Mouse (Mus musculus) ovary, adult 18-20 months (tissue): Measurements from ENCODE around the gene Pcif1.

ENCODE experiments used
- DNase-seq: peaks from one replicate; pipeline ENCODE4 v3.0.0; 2022; ENCODE audit warnings: low spot score, mixed read lengths

Pcif1 gene

DNA sequence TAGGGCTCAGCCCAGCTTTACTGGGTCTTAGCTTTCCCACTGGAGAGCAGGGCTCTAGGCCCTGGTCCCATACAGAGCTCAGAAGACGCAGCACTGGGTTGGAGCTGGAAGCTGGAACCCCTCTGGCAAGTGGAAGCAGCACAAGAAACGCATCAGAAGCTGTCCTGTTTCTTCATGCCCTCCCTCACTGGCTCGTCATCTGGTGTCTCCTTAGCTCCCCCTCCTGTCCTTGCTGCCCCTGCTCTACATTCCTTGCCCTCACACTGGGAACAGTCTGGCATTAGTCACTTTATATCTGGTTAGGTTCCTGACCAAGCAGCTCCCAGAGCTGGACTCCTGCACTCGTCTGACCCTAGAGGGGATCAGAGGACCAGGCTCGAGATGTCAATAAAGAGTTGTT, 14.9 kb downstream of the Pcif1 start:
- no peak for DNase-seq

DNA sequence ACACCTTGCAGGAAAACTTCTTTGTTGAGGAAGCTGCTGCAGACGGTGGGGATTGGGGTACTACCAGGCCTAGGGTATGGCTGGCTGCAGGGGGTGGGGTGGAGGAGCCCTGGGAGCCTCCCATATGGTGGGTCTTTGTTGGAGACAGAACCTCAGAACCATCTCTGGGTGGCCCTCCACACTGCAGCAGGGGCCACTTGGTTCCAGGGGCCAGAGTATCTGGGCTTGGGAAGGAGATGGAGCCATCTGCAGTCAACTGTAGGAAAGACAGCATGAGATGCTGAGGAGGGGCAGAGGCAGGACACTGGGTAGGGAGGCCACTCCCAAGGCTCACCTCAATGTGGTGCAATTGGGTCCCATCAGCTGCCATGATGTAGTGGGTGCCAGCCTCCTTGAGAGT, 15.5 kb downstream of the Pcif1 start:
- DNase-seq = no peak

DNA sequence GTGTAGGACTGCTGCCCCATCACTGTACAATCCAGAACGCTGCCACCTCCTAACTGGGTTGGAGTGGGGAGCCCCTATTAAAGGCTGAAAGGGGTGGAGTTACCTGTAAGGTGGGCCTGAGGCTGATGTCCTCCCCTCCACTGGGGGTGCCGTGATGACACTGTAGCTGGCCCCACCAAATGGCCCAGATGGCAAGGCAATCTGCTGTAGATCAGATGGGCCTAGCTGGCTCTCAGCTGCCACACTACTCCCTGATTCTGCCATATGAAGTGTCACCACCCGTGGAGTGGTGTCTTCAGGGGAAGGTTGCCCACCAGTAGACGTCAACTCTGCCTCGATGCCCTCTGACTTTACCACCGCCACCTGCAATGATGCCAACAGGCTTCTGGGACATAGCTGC, 16.8 kb downstream of the Pcif1 start:
- no peak for DNase-seq

DNA sequence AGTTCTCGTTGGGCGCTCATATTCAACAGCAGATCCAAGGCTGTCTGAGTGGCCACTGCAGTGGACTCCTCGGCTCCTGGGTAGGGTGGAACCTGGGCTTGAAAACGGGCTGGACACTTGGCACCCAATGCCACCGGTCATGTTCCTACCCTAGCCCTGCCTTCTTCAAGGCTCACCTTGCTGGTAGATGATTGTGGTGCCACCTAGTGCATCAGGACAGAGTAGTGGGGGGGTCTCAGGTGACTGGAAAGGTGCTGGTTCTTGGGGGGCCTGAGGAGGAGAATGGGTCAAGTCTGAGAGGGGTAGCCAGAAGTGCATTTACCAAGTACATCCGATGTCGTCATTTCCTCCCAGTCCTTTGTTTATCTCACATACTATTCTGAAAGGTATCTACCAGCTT, 18.9 kb downstream of the Pcif1 start:
- DNase-seq = no peak

DNA sequence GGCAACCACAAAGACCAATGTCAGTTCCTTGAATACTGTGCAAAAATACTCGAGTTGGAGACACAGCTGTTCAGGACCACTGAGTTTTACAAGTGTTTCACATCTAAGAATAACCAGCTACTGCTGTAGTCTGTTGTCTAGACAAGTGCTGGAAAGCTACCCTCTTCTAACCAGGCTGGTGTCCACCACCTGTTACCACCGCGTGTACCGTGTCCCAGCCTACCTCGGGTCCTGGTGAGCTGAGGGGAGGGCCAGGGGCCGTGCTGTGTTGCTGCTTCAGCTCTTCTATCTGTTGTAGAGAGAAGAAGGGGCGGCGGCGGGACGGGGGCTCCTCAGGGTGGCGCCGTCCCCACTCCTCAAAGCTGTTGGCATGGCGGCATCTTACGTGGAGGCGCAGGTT, 19.9 kb downstream of the Pcif1 start:
- DNase-seq = no peak

DNA sequence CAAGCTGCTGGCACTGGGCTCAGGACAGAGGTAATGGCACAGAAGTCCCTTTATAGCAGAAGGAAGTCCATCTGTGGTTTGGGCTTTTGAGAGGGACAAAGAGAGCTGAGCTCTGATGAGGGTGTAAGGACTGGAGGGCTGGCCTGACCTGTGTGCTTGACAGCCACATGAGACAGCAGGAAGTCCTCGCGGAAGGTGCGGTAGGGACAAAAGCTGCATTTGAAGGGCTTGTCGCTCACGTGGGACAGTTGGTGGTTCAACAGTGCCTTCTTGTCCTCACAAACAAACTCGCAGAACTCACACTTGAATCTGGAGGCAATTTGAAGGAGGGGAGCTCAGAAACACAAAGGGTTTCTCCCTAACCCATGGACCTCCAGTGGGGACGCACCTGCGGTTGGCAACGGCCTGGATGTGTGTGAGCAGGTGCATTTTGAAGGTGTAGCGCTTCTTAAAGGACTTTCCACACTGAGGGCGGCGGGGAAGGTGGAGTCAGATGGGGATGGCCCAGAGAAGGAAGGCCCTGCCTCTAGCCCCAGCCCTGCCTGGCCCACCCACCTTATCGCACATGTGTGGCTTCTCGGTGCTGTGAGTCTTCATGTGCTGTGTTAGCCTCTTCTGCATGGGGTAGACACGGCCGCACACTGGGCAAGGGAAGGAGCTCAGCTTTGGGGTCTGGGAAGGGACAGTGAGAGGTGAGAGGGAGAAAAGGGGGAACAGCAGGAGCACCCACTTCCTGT, 20.8 kb downstream of the Pcif1 start:
- DNase-seq = no peak

DNA sequence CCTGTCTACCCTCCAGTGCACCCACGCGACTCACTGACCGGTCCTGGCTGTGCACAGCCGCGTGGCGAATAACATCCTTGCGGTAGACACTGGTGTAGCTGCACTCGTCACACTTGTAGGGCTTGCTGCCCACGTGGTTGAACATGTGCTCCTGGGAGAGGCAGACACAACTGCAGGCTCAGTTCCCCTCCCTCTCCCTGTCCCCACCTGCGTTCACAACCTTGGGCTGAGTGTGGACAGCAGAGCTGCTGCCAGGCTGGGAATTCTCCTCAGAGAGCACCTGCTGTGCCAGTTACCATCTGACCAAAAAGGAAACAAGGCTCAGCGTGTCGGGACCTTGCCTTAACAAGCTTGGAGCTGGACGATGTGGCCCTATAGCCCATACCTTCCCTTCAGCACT, 22.3 kb downstream of the Pcif1 start:
- no peak for DNase-seq

DNA sequence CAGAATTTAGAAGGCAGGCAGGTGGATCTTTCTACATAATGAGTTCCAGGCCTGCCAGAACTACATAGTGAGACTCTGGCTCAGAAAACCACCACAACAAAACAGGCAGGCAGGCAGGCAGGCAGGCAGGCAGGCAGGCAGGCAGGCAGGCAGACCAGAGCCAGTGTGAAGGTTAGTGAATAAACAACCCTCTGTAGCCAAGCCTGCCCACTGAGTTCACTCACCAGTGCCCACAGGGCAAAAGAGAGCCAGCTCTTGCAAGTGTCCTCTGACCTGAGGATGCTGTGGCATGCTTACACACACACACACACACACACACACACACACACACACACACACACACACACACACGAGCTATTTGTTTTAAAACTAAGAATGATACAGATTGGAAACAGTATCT, 24.4 kb downstream of the Pcif1 start:
- DNase-seq = no peak

DNA sequence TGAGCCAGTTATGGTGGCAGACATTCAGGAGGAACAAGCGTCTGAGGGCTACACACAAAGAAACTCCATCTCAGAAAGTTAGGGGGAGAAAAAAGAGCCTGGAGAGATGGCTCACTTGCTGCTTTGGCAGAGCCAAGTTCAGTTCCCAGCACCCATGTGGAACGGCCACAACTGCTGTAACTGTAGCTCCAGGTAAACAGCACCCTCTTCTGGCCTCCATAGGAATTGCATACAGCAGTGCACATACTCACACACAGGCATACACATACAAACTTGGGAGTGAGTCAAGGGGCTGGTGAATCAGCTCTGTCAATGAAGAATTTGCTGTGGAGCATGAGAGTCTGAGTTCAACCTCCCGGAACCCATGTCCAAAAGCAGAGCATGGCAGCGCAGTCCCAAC, 27.0 kb downstream of the Pcif1 start:
- no peak for DNase-seq

DNA sequence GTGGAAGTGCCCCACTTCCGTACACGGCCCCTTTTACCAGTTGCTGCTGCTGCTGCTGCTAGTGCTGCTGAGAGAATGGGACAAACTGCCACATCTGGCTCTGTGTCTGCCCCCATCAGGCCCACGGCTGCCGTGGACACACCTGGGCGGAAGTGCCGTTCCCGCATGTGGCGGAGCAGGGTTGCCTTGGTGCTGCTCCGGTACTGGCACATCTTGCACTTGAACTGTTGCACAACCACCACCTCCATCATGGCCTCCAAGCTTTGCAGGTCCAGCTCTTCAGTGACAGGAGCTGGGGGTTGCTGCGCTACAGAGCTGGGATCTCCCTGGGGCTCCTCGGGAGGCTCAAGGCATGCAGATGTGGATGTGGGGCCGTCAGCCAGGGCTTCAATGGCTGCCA, 28.4 kb downstream of the Pcif1 start:
- DNase-seq = no peak

DNA sequence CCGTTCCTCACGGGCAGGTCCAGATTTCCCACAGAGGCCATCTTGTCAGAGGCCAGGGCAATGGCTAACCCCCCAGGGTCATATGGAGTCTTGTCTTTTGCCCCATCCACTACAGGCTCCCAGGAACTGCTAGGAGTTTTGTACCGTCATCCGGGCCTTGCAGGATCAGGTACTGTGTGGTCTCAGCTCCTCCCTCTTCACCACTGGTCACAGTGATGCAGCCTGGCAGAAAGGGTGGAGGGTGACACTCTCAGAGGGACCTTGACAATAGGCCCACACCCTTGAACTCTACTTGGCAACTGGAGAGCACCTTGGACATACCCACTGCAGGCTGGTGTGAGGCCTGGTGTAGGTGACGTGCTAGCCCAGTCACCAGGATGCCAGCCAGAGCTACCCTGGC, 28.9 kb downstream of the Pcif1 start:
- DNase-seq = no peak

DNA sequence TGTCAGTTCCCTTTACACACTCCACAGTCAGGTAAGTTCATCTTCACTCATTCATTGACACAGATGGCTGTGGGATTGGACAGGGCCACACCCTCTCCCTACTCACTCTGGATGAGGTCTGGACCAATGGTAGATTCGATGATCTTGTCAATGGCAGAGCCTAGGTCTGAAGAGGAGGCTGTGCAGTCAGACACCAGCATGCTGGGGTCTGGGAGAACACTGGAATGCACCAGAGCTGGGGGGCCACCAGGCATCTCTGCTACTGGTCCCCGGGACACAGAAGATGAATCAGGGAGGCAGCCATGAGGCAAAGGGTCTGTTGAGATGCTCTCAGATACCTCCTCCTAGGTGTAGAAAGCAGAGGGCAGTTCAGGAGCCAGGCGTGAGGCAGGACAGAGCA, 30.0 kb downstream of the Pcif1 start:
- DNase-seq = no peak

DNA sequence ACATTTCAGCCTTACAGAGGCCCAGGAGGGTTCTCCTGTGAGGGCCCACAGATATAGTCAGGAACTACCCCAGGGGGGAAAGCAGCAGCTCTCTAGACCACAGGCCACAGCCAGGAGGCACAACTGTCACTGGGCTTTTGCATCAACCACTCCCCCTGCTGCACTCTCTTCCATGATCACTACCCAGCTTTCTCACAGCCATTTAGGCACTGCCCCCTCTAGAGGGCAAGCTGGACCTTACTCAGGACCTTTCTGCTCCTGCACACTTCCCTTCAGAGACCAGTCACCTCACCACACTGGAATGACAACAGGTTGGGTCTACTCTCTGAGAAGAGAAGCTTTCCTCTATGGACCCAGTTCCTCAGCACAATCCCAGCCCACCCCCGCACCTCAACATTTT, 30.4 kb downstream of the Pcif1 start:
- DNase-seq = no peak

DNA sequence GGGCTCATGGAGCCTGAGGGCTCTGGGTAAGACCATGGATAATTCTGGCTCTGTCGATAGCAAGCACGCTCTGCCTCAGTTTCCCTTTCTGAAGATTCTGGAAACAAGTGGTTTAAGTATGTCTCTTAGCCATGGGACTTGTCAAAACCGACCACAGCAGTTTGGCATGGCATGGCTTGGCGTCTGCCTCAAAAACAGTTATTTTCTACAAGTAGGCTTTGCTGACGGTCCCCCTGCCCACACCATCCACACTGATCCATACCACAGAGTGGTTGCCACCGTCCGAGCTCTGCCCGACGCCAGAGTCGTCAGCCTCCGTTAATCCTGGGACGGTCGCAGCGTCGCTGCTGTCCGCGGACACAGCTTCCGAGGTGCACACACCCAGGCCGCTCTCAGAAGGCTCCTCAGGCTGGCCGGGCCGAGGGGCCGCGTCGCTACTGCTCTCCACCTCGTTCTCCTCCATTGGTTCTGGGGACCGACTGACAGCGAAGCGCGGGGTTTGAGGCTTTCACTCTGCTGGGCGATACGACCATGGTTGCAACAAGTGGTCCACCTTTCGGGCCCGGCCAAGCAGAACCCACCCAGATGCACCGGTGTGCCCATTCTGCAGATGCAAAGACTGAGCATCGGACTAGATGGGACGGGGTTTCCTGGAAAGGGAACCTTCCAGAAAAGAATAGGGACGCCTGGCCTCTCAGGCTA, 31.4 kb downstream of the Pcif1 start:
- DNase-seq = no peak

DNA sequence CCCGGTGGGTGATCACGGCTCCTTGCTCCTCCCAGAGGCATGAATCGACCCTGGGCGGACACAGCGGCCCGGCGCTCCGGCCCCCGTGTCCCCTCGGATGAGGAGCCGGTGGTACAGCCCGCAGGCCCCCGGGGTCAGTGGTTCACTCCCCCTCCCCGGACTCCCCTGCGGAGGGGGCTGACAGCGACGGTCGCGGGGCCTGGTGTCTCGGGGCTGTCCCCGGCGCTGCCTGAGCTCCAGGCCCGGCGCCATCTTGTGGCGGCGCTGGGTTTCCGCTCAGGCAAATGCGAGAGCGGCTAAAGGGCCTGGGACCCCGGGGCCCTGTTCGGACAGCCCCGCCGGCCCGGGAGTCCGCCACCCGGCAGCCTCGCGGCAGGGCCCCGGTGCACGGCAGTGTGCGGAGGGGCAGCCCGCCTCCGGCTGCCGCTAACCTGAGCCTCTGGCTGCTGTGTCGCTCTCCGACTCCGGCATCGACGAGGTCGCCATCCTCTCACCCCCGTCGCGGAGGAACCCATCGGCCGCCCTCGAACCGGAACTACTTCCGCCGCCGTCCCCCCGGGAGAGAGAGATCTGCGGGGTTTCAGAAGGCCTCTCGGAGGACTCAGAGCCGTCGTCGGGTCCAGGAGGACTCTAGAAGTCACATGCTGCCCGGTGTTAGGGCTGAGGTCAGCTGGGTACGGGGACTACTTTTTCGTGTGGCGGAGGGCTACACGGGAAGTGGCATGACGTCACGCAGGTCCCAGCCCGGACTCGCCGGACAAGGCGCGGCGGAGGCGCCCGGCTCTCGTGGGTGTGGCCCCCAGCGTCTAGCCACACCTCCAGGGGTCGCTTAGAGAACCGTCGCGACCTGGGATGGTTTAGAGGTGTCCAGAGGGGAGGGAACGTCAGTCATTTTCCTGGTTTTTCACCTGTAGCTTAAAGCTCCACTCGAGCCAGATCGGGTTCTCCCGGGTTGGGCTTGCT, 32.3 kb downstream of the Pcif1 start, which contains the start of gene Zfp335:
Gene Zfp335, minus strand, starts transcription at position 672 of the 963 bp plus-strand sequence.
- DNase-seq = peak; percentile 91

DNA sequence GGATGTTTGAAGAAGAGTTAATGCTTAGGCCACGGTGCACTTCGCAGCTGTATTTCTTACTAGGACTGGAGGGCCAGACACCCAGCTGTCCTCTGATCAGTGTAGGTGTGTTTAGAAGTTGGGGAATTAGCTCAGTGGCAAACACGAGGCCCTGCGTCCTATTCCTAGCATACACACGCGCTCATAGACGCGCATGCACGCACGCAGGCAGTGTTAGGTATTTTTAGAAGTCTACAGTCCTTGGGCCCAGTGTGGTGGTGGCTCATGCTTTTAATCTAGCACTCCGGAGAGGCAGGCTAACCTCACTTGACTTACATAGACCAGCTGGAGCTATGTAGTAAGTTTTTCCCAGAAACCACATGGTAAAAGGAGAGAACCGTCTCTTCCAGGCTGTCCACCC, 33.0 kb downstream of the Pcif1 start:
- DNase-seq = peak; percentile 44

DNA sequence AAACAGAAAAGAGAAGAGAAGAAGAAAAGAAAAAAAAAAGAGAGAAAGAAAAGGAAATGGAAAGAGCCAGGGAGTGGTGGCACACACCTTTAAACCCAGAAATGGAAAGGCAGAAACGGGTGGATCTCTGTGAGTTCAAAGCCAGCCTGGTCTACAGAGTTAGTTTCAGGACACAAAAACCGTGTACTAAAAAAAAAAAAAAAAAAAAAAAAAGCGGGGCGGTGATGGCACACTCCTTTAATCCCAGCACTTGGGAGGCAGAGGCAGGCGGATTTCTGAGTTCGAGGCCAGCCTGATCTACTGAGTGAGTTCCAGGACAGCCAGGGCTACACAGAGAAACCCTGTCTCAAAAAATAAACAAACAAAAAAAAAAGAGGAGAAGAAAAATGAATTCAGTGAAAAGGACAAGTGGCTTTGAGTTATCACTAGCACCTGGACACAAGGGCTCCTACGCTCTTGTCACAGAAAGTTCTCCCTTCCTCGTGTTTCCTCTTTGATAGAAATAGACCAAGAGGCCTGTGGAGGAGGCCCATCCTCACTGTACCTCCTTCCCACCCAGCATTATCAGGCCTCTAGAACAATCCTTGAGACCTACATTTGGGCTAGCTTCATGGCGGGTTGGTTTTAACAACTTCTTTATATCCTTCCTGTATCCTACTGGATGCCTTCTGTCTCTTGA, 33.8 kb downstream of the Pcif1 start:
- DNase-seq = no peak

DNA sequence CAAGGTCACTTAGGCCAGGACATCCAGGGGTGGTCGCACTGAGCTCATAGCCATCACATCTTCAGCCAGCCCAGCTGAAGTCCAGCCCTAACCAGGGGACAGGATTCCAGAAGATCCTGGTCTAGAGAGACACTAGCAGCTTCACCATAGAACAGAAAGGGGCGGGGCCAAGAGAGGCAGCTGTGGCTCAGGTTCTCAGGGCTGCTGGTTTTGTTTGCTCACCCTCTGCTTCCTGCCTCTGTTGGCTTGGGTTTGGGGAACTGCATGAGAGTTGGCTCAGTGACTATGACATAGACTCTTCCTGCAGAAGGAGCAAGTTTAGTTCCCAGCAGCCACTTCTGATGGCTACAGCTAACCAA, 34.3 kb downstream of the Pcif1 start:
- no peak for DNase-seq

DNA sequence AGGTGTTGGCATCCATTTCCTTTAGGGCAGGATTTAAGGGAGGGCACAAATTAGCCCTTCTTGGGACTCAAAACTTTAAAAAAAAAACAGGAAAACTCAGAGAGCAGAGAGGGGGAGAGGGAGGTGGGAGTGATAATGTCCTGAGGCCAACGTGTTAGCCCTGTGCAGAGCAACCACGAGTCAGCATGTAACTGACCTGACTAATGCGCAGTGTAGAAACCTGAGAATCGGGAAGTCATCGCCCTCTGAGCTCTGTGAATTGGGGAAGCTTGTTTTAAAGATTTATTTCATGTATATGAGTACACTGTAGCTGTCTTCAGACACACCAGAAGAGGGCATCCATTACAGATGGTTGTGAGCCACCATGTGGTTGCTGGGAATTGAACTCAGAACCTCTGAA, 37.7 kb downstream of the Pcif1 start:
- no peak for DNase-seq

DNA sequence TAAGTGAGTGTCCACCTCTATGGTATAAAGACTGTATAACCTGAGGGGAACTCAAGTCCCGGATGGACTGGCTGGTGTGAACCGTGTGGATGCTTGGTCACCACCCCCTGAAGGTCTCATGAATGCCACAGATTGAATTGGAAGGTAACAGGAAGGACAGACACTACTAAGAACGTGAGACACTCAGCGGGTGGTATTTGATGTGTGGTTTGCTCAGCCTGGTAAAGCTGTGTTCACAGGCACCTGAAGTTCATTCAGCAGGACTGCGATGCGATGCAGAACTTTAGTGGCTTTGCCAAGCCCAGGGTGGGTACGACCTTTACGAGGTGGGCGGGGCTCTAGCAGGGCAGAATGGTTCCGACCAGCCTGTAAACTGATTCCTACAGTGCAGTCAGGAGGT, 38.3 kb downstream of the Pcif1 start:
- DNase-seq = no peak

DNA sequence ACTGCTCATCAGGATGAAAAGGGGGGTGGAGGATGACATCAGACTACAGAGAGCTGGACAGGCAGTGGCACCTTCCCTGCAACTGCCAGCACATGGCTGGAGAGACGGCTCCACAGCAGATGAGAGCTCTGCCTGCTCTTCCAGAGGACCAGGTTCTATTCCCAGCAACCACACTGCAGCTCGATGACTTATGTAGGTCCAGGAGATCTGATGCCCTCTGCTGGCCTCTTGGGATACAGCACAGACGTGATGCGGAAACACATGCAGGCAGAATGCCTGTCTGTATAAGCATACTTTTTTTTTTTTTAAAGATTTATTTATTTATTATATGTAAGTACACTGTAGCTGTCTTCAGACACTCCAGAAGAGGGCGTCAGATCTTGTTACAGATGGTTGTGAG, 39.2 kb downstream of the Pcif1 start:
- no peak for DNase-seq

DNA sequence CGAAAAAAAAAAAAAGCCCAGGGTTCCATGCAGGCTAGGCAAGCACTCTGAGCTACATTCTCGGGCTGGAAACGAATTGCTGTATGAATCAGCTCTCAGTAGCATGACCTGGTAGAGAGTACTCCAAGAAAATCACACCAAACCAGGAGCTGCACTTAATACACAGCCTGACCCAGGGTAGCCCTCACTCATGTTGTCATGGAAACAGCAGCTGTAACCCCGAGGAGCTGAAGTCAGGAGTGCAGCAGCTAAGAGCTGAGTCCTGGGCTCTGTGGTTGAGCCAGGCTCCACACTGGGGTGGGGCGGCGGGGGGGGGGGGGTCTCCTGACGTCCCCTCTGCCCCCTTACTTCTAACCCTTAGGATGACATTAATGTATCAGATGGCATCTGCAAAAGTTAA, 42.9 kb downstream of the Pcif1 start:
- no peak for DNase-seq
